Mouse (Mus musculus): Measurements from ENCODE around the gene Cggbp1. TPM values are rescaled to one million over a fixed set of nuclear protein-coding genes. Genes with fewer than 3 reads are reported as not detected.

The Cggbp1 gene
- 64.2 and 66.4 TPM in 2 replicates for polyA plus RNA-seq (2015; fragmentation: Nextera tagmentation; extraction: Ambion mirVana)

- Histone ChIP-seq H3K27ac (peak within 1 kb of the TSS; percentile 95), H3K9me3 (replicated peaks; ENCODE audit: low read length) (no peaks in the 10 kb centered on the region), H3K4me3 (replicated peaks; ENCODE audit: low read depth, low read length) (peak within 1 kb of the TSS; percentile 87), H3K9ac (ENCODE audit: low read depth, low read length) (peak within 1 kb of the TSS; percentile 94), H3K27me3 (ENCODE audit: insufficient read depth, low read length) (no peaks in the 10 kb centered on the region), H3K4me1 (replicated peaks; ENCODE audit: insufficient read depth, low read length) (peaks cover 6% of the 10 kb centered on the region; the same call in 1 of the 2 replicates), H3K36me3 (ENCODE audit: insufficient read depth, low read length) (peaks cover 15% of the 10 kb centered on the region), H3K4me2 (ENCODE audit: low read length) (peak within 1 kb of the TSS; percentile 94)
- ATAC-seq (replicated peaks; ENCODE audit: low FRiP score, low read depth) = peak; percentile 100
- under 1% methylated on average over 82 of the region's 85 CpGs for WGBS
- peak; percentile 13; the same call in 1 of the 2 replicates for TF ChIP-seq CTCF (IDR thresholded peaks at IDR 0.05; ENCODE audit: low read depth)
- DNase-seq (ENCODE audit: low spot score) = peak; percentile 100
Observed at GRCm38 (mm10) chr16:64851563-64852362, at the start of gene Cggbp1, which contains the start of gene Zfp654. Cggbp1 (plus strand) TSS chr16:64851996. Zfp654 (minus strand) TSS chr16:64851652.

GRCm38 (mm10) chr16:64803041-64803440, 48.8 kb upstream of the Cggbp1 start:
- ATAC-seq (replicated peaks; ENCODE audit: low FRiP score, low read depth) (no peak), DNase-seq (ENCODE audit: low spot score) (peak; percentile 9)
- H3K27ac ChIP-seq = no peak overlapping the region
- H3K9ac ChIP-seq (ENCODE audit: low read depth, low read length) = no peak overlapping the region
- no peaks in the 10 kb centered on the region for H3K27me3 ChIP-seq (ENCODE audit: insufficient read depth, low read length)
- H3K9me3 ChIP-seq (replicated peaks; ENCODE audit: low read length) = no peaks in the 10 kb centered on the region
- no peaks in the 10 kb centered on the region for H3K4me1 ChIP-seq (replicated peaks; ENCODE audit: insufficient read depth, low read length)
- 0 out of 2 replicates have a peak, but pooled peaks cover 6% of the 10 kb centered on the region for H3K36me3 ChIP-seq (ENCODE audit: insufficient read depth, low read length)
- H3K4me2 ChIP-seq (ENCODE audit: low read length) = no peak overlapping the region
- no peak for TF ChIP-seq CTCF (IDR thresholded peaks at IDR 0.05; ENCODE audit: low read depth)
- WGBS = 43% methylated on average over 3 of the region's 3 CpGs
- H3K4me3 ChIP-seq (replicated peaks; ENCODE audit: low read depth, low read length) = no peak overlapping the region

DNA sequence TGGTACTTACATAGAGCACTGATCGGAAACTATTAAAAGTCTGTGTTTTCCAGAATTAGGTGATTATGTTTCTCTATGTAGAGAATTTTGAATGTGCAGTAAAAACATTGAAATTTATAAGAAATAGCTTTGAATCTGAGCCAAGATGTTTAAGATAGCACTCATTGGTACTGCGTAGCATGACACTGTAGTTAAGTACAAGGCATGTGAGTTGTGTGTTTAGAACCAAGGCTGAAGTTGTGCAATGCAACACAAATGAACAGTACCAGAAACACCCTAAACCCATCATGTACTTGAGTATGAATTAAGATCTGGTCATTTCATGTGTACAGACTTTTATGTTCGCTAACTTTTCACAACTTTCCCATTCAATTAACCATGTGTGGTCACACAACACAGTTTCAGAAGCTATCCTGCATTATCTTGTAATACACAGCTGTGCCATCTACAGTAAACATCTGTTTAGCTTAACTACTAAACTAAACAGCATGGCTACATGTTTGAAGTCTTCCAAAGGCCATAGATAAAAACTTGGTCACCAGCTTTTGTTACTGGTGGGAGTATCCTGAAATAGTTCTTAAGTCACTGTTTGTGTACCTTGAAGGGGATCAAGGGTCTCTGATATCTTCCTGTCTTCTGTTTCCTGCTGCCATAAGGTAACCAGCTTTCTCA, 34.6 kb upstream of the Cggbp1 start:
- H3K9me3 ChIP-seq (replicated peaks; ENCODE audit: low read length) = no peaks in the 10 kb centered on the region
- H3K4me3 ChIP-seq (replicated peaks; ENCODE audit: low read depth, low read length) = no peak overlapping the region
- H3K4me1 ChIP-seq (replicated peaks; ENCODE audit: insufficient read depth, low read length) = no peaks in the 10 kb centered on the region
- no peak for DNase-seq (ENCODE audit: low spot score)
- peaks cover 4% of the 10 kb centered on the region for H3K36me3 ChIP-seq (ENCODE audit: insufficient read depth, low read length)
- H3K27ac ChIP-seq = no peak overlapping the region
- no peak for ATAC-seq (replicated peaks; ENCODE audit: low FRiP score, low read depth)
- 98% methylated on average over 3 of the region's 3 CpGs for WGBS
- no peaks in the 10 kb centered on the region for H3K27me3 ChIP-seq (ENCODE audit: insufficient read depth, low read length)
- TF ChIP-seq CTCF (IDR thresholded peaks at IDR 0.05; ENCODE audit: low read depth) = no peak
- H3K9ac ChIP-seq (ENCODE audit: low read depth, low read length) = no peak overlapping the region
- no peak overlapping the region for H3K4me2 ChIP-seq (ENCODE audit: low read length)

DNA sequence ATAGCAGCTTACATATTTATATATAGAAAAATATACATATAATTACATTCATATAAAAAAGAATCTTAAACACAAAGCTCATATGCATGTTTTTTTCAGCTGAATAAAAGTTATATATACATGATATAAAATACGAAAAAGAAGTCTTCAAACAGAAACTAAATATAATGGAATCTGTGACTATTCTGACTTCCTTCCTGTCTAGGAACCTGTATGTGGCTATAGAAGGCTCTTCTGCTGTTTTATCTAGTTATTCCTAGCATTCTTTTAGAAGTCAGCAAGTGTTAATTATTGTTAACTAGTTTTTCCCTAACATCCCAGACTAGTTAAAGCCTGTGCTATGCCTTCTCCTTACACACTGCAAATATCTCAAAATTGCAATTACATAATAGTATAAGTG, 27.9 kb upstream of the Cggbp1 start:
- no peak for DNase-seq (ENCODE audit: low spot score)
- 89% methylated on average over 1 of the region's 1 CpGs for WGBS
- no peaks in the 10 kb centered on the region for H3K9me3 ChIP-seq (replicated peaks; ENCODE audit: low read length)
- no peak overlapping the region for H3K4me3 ChIP-seq (replicated peaks; ENCODE audit: low read depth, low read length)
- no peaks in the 10 kb centered on the region for H3K27me3 ChIP-seq (ENCODE audit: insufficient read depth, low read length)
- no peak overlapping the region for H3K27ac ChIP-seq
- H3K9ac ChIP-seq (ENCODE audit: low read depth, low read length) = no peak overlapping the region
- no peaks in the 10 kb centered on the region for H3K4me1 ChIP-seq (replicated peaks; ENCODE audit: insufficient read depth, low read length)
- H3K4me2 ChIP-seq (ENCODE audit: low read length) = no peak overlapping the region
- TF ChIP-seq CTCF (IDR thresholded peaks at IDR 0.05; ENCODE audit: low read depth) = no peak
- no peak for ATAC-seq (replicated peaks; ENCODE audit: low FRiP score, low read depth)
- H3K36me3 ChIP-seq (ENCODE audit: insufficient read depth, low read length) = no peaks in the 10 kb centered on the region

GRCm38 (mm10) chr16:64824474-64824873, 27.3 kb upstream of the Cggbp1 start:
- no peak overlapping the region for H3K4me3 ChIP-seq (replicated peaks; ENCODE audit: low read depth, low read length)
- no peak for ATAC-seq (replicated peaks; ENCODE audit: low FRiP score, low read depth)
- 96% methylated on average over 1 of the region's 1 CpGs for WGBS
- H3K27me3 ChIP-seq (ENCODE audit: insufficient read depth, low read length) = no peaks in the 10 kb centered on the region
- no peak for TF ChIP-seq CTCF (IDR thresholded peaks at IDR 0.05; ENCODE audit: low read depth)
- H3K9me3 ChIP-seq (replicated peaks; ENCODE audit: low read length) = no peaks in the 10 kb centered on the region
- no peak overlapping the region for H3K9ac ChIP-seq (ENCODE audit: low read depth, low read length)
- no peak overlapping the region for H3K4me2 ChIP-seq (ENCODE audit: low read length)
- no peaks in the 10 kb centered on the region for H3K36me3 ChIP-seq (ENCODE audit: insufficient read depth, low read length)
- DNase-seq (ENCODE audit: low spot score) = no peak
- H3K27ac ChIP-seq = no peak overlapping the region
- no peaks in the 10 kb centered on the region for H3K4me1 ChIP-seq (replicated peaks; ENCODE audit: insufficient read depth, low read length)

DNA sequence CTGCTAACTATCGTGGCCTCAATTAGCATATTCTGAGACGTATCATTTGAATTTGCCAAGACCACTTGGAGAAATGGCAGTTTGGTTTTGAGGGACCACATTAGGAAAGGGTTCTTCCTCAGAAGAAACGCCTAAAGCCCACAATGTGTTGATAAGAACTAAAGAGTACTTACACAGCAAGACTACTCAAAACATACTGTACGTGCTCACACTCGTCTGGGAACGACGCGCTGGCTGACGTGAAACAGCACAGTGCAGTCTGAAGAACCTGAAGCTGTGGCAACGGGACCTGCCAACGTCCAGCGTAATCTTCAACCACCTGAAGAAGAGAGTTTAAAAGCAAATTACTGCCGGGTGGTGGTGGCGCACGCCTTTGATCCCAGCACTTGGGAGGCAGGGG, 21.5 kb upstream of the Cggbp1 start:
- DNase-seq (ENCODE audit: low spot score) = no peak
- no peak for TF ChIP-seq CTCF (IDR thresholded peaks at IDR 0.05; ENCODE audit: low read depth)
- H3K9ac ChIP-seq (ENCODE audit: low read depth, low read length) = no peak overlapping the region
- H3K27ac ChIP-seq = no peak overlapping the region
- no peak overlapping the region for H3K4me2 ChIP-seq (ENCODE audit: low read length)
- H3K27me3 ChIP-seq (ENCODE audit: insufficient read depth, low read length) = no peaks in the 10 kb centered on the region
- H3K4me3 ChIP-seq (replicated peaks; ENCODE audit: low read depth, low read length) = no peak overlapping the region
- H3K36me3 ChIP-seq (ENCODE audit: insufficient read depth, low read length) = no peaks in the 10 kb centered on the region
- 91% methylated on average over 15 of the region's 15 CpGs for WGBS
- H3K4me1 ChIP-seq (replicated peaks; ENCODE audit: insufficient read depth, low read length) = no peaks in the 10 kb centered on the region
- H3K9me3 ChIP-seq (replicated peaks; ENCODE audit: low read length) = no peaks in the 10 kb centered on the region
- ATAC-seq (replicated peaks; ENCODE audit: low FRiP score, low read depth) = no peak
